Mouse (Mus musculus) olfactory bulb, adult 2 months (tissue): ENCODE results near the gene Tcte1. TPM values are rescaled to one million over a fixed set of nuclear protein-coding genes. Genes with fewer than 3 reads are reported as not detected.

ENCODE experiments used
- H3K27ac ChIP-seq: fragments of 200-500 bp; 2 replicates; pipeline ENCODE4 v1.5.1; 2012; ENCODE audit warnings: low read depth, low read length; ENCODE audit not compliant: insufficient read depth
- H3K4me1 ChIP-seq: fragments of 200-500 bp; 2 replicates; pipeline ENCODE4 v1.6.1; 2012; ENCODE audit warnings: low read length; ENCODE audit not compliant: control insufficient read depth, insufficient read depth
- H3K4me3 ChIP-seq: fragments of 200-500 bp; 2 replicates; pipeline ENCODE4 v1.5.1; 2012; ENCODE audit warnings: mild to moderate bottlenecking, low read depth, low read length, moderate library complexity; ENCODE audit not compliant: insufficient read depth
- CTCF ChIP-seq: fragments of 200-500 bp; IDR thresholded peaks from 2 replicates; pipeline ENCODE4 v1.5.1; 2012; ENCODE audit warnings: low read depth, mild to moderate bottlenecking, low read length, moderate library complexity; ENCODE audit not compliant: insufficient read depth
- POLR2A ChIP-seq: fragments of 200-500 bp; IDR thresholded peaks from 2 replicates; pipeline ENCODE4 v1.6.1; 2012; ENCODE audit warnings: mild to moderate bottlenecking, low read depth, low read length, moderate library complexity; ENCODE audit not compliant: insufficient read depth
- WGBS: fragments of 180-500 bp; shearing (Covaris S2); methylation state at CpG from one replicate; pipeline ENCODE4 v1.1.7; 2018; 5-methylcytosine and 5-hydroxymethylcytosine counted together
- polyA plus RNA-seq: library from polyadenylated mRNA; stranded (reverse); fragments of >200 nt; gene quantifications from 2 replicates; pipeline ENCODE4 v1.2.4, GENCODE M21; 2012; ENCODE audit warnings: low replicate concordance; ENCODE audit not compliant: missing spikeins, insufficient read depth, insufficient read length

Gene Tcte1
- polyA plus RNA-seq, 1 experiment = not detected

GRCm38 (mm10) chr17:45488321-45489254, 34.6 kb upstream of the Tcte1 start:
- Histone ChIP-seq H3K27ac (no peak overlapping the region), H3K4me3 (no peak overlapping the region), H3K4me1 (peaks cover 4% of the 10 kb centered on the region)
- TF ChIP-seq CTCF (no peak), POLR2A (no peak)
- WGBS = 88% methylated on average over 23 of the region's 23 CpGs

- 79% methylated on average over 6 of the region's 6 CpGs for WGBS
- no peak overlapping the region for H3K27ac ChIP-seq
- peaks cover 4% of the 10 kb centered on the region for H3K4me1 ChIP-seq
- TF ChIP-seq POLR2A = no peak
- no peak overlapping the region for H3K4me3 ChIP-seq
These were observed 33.5 kb upstream of the Tcte1 start for GRCm38 (mm10) chr17:45489736-45490135.

DNA sequence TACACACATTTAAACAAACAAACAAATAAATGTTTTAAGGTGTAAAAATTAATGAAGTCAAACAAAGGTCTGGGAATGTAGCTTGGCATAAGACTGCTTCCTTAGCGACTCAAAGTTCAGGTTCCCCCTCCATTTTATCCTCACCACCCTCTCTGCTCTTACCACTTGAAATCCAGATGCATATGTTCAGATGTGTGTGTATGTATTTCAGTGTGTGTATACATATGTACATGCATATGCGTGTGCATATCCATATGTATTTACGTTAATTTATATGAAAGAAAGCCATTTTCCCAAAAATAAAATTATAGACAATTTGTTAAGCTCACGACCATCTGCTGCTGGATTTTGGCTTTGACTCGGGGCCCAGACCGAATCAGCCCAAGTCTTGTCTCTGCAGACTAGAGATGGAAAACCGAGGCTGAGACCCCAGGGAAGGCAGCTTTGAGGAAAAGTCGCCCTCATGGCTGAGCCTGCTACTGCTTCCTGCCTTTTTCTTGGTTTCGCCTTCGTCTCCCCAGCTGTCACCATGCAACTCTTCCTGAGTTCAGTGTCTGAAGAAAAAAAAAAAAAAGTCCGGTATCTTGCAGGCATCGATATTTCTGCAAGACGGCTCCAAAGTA, 32.6 kb upstream of the Tcte1 start:
- TF ChIP-seq CTCF (no peak), POLR2A (no peak)
- WGBS = 80% methylated on average over 13 of the region's 13 CpGs
- H3K27ac ChIP-seq = no peak overlapping the region

GRCm38 (mm10) chr17:45495398-45495797, 27.8 kb upstream of the Tcte1 start:
- TF ChIP-seq POLR2A (no peak), CTCF (no peak)
- no peak overlapping the region for H3K4me3 ChIP-seq
- no peak overlapping the region for H3K27ac ChIP-seq
- no peaks in the 10 kb centered on the region for H3K4me1 ChIP-seq
- 83% methylated on average over 11 of the region's 11 CpGs for WGBS

More for the DNA sequence above, 32.6 kb upstream of the Tcte1 start:
- no peak overlapping the region for H3K4me3 ChIP-seq
- H3K4me1 ChIP-seq = peaks cover 4% of the 10 kb centered on the region

- 81% methylated on average over 13 of the region's 13 CpGs for WGBS
- no peaks in the 10 kb centered on the region for H3K4me1 ChIP-seq
- no peak overlapping the region for H3K27ac ChIP-seq
- no peak overlapping the region for H3K4me3 ChIP-seq
- TF ChIP-seq POLR2A (no peak), CTCF (no peak)
These were observed 24.8 kb upstream of the Tcte1 start for GRCm38 (mm10) chr17:45498397-45498796.

DNA sequence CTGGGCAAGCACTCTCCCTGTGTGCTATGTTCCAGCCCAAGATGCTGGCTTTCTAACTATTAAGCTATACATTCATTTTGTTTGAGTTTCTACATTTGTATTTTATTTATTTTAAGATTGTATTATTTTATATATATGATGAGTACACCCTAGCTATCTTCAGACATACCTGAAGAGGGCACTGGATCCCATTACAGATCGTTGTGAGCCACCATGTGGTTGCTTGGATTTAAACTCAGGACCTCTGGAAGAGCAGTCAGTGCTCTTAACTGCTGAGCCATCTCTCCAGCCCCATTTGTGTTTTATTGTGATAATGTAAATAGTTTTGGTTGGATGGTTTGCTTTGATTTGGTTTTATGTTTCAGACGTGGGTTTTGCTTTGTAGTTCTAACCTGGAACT, 23.7 kb upstream of the Tcte1 start:
- H3K4me3 ChIP-seq = no peak overlapping the region
- no peak for TF ChIP-seq POLR2A
- no peak for TF ChIP-seq CTCF
- no peak overlapping the region for H3K27ac ChIP-seq
- no peaks in the 10 kb centered on the region for H3K4me1 ChIP-seq
- WGBS = 57% methylated on average over 2 of the region's 2 CpGs

DNA sequence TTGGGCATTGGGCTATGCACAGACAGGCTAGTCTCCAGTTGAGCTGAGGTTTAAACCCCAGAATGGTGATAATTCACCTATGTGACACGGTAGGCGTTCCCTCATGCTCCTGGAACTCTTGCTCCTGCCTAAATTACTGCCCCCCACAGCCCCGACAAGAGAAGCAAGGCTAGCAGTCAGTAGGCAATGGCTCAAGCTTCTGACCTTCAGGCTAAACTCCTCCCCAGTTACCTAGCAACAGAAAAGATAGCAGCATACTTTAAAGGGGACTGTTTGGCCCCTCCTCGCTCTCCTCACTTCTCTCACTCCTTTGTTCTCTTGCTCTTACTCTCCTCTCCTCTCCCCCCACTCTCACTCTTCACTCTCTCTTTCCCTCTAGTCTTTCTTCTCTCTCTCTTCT, 22.3 kb upstream of the Tcte1 start:
- TF ChIP-seq POLR2A (no peak), CTCF (no peak)
- H3K27ac ChIP-seq = no peak overlapping the region
- H3K4me1 ChIP-seq = 0 out of 2 replicates have a peak, but pooled peaks cover under 1% of the 10 kb centered on the region

GRCm38 (mm10) chr17:45502324-45502723, 20.9 kb upstream of the Tcte1 start:
- H3K4me3 ChIP-seq = no peak overlapping the region
- whole genome bisulfite sequencing = 61% methylated on average over 4 of the region's 4 CpGs
- no peak for TF ChIP-seq CTCF
- TF ChIP-seq POLR2A = no peak
- H3K27ac ChIP-seq = no peak overlapping the region
- H3K4me1 ChIP-seq = peaks cover 5% of the 10 kb centered on the region; the same call in 1 of the 2 replicates

More for the DNA sequence above, 22.3 kb upstream of the Tcte1 start:
- 64% methylated on average over 4 of the region's 4 CpGs for WGBS
- no peak overlapping the region for H3K4me3 ChIP-seq
